Mouse (Mus musculus) neural tube, embryonic 11.5 days (tissue): Measurements from ENCODE around the gene Litaf. TPM values are rescaled to one million over a fixed set of nuclear protein-coding genes. Genes with fewer than 3 reads are reported as not detected.

Experiments
- ATAC-seq: fragments of 200-750 bp; cut with Nextera tagmentation; 2 replicates; pipeline ENCODE4 v1.8.0; 2017; ENCODE audit warnings: moderate number of reproducible peaks, mild to moderate bottlenecking, moderate TSS enrichment, moderate library complexity; ENCODE audit not compliant: insufficient read depth, low FRiP score, low TSS enrichment
- DNase-seq: peaks from one replicate; pipeline ENCODE4 v3.0.0-alpha.2; 2015; ENCODE audit warnings: low spot score
- H3K27ac ChIP-seq: fragments of 300-500 bp; sonication (generic); 2 replicates; pipeline ENCODE4 v1.5.1; 2014; ENCODE audit warnings: low read depth, mild to moderate bottlenecking, low read length
- H3K27me3 ChIP-seq: fragments of 300-500 bp; sonication (generic); 2 replicates; pipeline ENCODE4 v1.6.1; 2014; ENCODE audit warnings: mild to moderate bottlenecking, low read length, mixed read lengths; ENCODE audit not compliant: control insufficient read depth, insufficient read depth
- H3K36me3 ChIP-seq: fragments of 300-500 bp; sonication (generic); 2 replicates; pipeline ENCODE4 v1.6.1; 2014; ENCODE audit warnings: mild to moderate bottlenecking, low read length, moderate library complexity, mixed read lengths; ENCODE audit not compliant: control insufficient read depth, insufficient read depth
- H3K4me1 ChIP-seq: fragments of 300-500 bp; sonication (generic); 2 replicates; pipeline ENCODE4 v1.6.1; 2014; ENCODE audit warnings: low read length, mixed read lengths; ENCODE audit not compliant: control insufficient read depth, insufficient read depth
- H3K4me2 ChIP-seq: fragments of 300-500 bp; sonication (generic); 2 replicates; pipeline ENCODE4 v1.6.1; 2014; ENCODE audit warnings: low read depth, mild to moderate bottlenecking, moderate library complexity
- H3K4me3 ChIP-seq: fragments of 300-500 bp; sonication (generic); 2 replicates; pipeline ENCODE4 v1.5.1; 2014; ENCODE audit warnings: low read depth, low read length
- H3K9ac ChIP-seq: fragments of 300-500 bp; sonication (generic); 2 replicates; pipeline ENCODE4 v1.6.1; 2014; ENCODE audit warnings: mild to moderate bottlenecking, low read length
- H3K9me3 ChIP-seq: fragments of 300-500 bp; sonication (generic); 2 replicates; pipeline ENCODE4 v1.6.1; 2016; ENCODE audit warnings: low read length; ENCODE audit not compliant: control insufficient read depth
- WGBS: fragments of 180-500 bp; shearing (Covaris S2); extraction: QIAGEN DNeasy Blood & Tissue Kit; methylation state at CpG from one replicate; pipeline ENCODE4 v1.1.7; 2014; 5-methylcytosine and 5-hydroxymethylcytosine counted together
- polyA plus RNA-seq: library from polyadenylated mRNA; unstranded; fragments of >200 nt; fragmentation: Nextera tagmentation; extraction: Ambion mirVana; gene quantifications from 2 replicates; pipeline ENCODE4 v1.2.1, GENCODE M21; 2014

Litaf gene
- polyA plus RNA-seq, 1 experiment from 2014 or later, result 59.3 TPM

- H3K27ac ChIP-seq, result no peak overlapping the region
- H3K4me3 ChIP-seq, result no peak overlapping the region
- peaks cover 9% of the 10 kb centered on the region for H3K4me1 ChIP-seq
- H3K4me2 ChIP-seq, result no peak overlapping the region
- H3K36me3 ChIP-seq, result no peaks in the 10 kb centered on the region
- H3K9ac ChIP-seq, result no peak overlapping the region
- DNase-seq, result no peak
- WGBS, result 86% methylated on average over 4 of the region's 4 CpGs
- H3K27me3 ChIP-seq, result no peaks in the 10 kb centered on the region
- H3K9me3 ChIP-seq, result no peaks in the 10 kb centered on the region
- no peak for ATAC-seq
Observed at GRCm38 (mm10) chr16:11011939-11012338, 54.0 kb downstream of the Litaf start.

- no peak overlapping the region for H3K4me2 ChIP-seq
- no peaks in the 10 kb centered on the region for H3K27me3 ChIP-seq
- H3K27ac ChIP-seq, result no peak overlapping the region
- H3K4me1 ChIP-seq, result peaks cover 9% of the 10 kb centered on the region
- no peak overlapping the region for H3K9ac ChIP-seq
- no peaks in the 10 kb centered on the region for H3K36me3 ChIP-seq
- no peaks in the 10 kb centered on the region for H3K9me3 ChIP-seq
- WGBS, result 70% methylated on average over 2 of the region's 2 CpGs
- no peak for ATAC-seq
- DNase-seq, result no peak
- no peak overlapping the region for H3K4me3 ChIP-seq
Observed at GRCm38 (mm10) chr16:11011206-11011605, 54.8 kb downstream of the Litaf start.

GRCm38 (mm10) chr16:11010270-11010669 is 55.7 kb downstream of the Litaf start:
- H3K27ac ChIP-seq, result no peak overlapping the region
- peaks cover 9% of the 10 kb centered on the region for H3K4me1 ChIP-seq
- ATAC-seq, result no peak
- DNase-seq, result no peak
- WGBS, result 95% methylated on average over 4 of the region's 4 CpGs
- H3K27me3 ChIP-seq, result no peaks in the 10 kb centered on the region
- H3K4me3 ChIP-seq, result no peak overlapping the region
- H3K4me2 ChIP-seq, result no peak overlapping the region
- no peaks in the 10 kb centered on the region for H3K36me3 ChIP-seq
- no peak overlapping the region for H3K9ac ChIP-seq
- no peaks in the 10 kb centered on the region for H3K9me3 ChIP-seq

- DNase-seq, result peak; percentile 78
- Histone ChIP-seq H3K9ac (peak overlapping the region; percentile 37), H3K9me3 (no peaks in the 10 kb centered on the region), H3K4me3 (no peak overlapping the region), H3K4me2 (peak overlapping the region; percentile 7), H3K4me1 (peaks cover 9% of the 10 kb centered on the region), H3K36me3 (no peaks in the 10 kb centered on the region), H3K27ac (peak overlapping the region; percentile 89), H3K27me3 (no peaks in the 10 kb centered on the region)
- 32% methylated on average over 15 of the region's 15 CpGs for WGBS
- peak; percentile 83 for ATAC-seq
Observed at GRCm38 (mm10) chr16:11008162-11008991, 57.6 kb downstream of the Litaf start.

- H3K4me2 ChIP-seq, result no peak overlapping the region
- 84% methylated on average over 6 of the region's 6 CpGs for WGBS
- no peak for ATAC-seq
- no peak overlapping the region for H3K9ac ChIP-seq
- peaks cover 9% of the 10 kb centered on the region for H3K4me1 ChIP-seq
- H3K4me3 ChIP-seq, result no peak overlapping the region
- no peak overlapping the region for H3K27ac ChIP-seq
- no peak for DNase-seq
- no peaks in the 10 kb centered on the region for H3K9me3 ChIP-seq
- no peaks in the 10 kb centered on the region for H3K27me3 ChIP-seq
- H3K36me3 ChIP-seq, result no peaks in the 10 kb centered on the region
Observed at GRCm38 (mm10) chr16:11006100-11006499, 59.9 kb downstream of the Litaf start.

DNA sequence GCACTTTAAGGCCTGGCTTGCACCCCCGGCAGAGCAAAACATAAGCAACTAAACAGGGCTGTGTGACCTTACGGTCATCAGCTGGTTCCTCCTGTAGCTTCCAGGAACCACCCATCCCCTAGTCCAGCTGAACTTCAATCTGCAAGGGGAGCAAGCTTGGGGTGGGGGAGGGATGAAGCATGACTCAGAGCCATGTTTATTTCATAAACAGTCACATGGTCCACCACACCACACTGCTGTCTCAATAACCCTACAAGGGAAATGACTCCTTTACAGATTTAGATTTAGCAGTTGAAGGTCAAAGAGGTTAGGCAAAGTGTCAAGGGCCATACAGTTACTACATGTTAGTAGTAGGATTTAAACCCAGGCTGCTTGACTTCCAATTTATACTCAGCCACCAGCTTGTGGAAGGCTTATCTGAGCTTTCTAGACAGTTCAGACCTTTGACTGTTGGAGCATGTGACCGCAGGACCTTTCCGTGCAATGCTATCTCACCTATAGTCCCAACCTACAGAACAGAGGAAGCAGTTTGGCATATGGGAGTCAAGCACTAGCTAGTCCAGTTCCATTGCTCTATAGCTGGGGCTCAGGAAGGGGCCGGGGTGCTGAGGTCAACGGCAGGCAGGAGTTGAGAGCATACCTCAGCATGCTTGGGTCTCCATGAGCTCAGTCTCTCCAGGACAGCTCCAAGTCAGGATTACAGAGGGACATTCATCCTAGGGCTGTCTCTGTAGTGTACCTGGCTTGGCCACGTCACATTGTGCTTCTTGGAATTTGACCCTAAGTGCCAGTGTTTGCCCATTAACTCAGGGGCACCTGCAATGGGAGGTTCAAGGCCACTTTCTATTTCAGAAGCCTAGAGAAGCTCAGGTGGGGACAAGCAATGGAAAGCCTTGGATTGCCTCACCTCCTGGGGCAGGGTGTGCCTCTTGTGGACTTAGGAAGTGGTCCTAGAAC is 64.0 kb downstream of the Litaf start:
- DNase-seq, result no peak
- no peaks in the 10 kb centered on the region for H3K27me3 ChIP-seq
- H3K36me3 ChIP-seq, result no peaks in the 10 kb centered on the region
- H3K9me3 ChIP-seq, result no peaks in the 10 kb centered on the region
- no peaks in the 10 kb centered on the region for H3K4me1 ChIP-seq
- no peak overlapping the region for H3K9ac ChIP-seq
- H3K4me2 ChIP-seq, result no peak overlapping the region
- no peak overlapping the region for H3K4me3 ChIP-seq
- ATAC-seq, result no peak
- WGBS, result 89% methylated on average over 7 of the region's 7 CpGs
- H3K27ac ChIP-seq, result no peak overlapping the region

GRCm38 (mm10) chr16:10999809-11000208 is 66.1 kb downstream of the Litaf start:
- H3K9me3 ChIP-seq, result no peaks in the 10 kb centered on the region
- 63% methylated on average over 3 of the region's 3 CpGs for WGBS
- DNase-seq (no peak), ATAC-seq (no peak)
- no peak overlapping the region for H3K4me3 ChIP-seq
- no peaks in the 10 kb centered on the region for H3K4me1 ChIP-seq
- no peaks in the 10 kb centered on the region for H3K27me3 ChIP-seq
- H3K36me3 ChIP-seq, result no peaks in the 10 kb centered on the region
- H3K4me2 ChIP-seq, result no peak overlapping the region
- no peak overlapping the region for H3K27ac ChIP-seq
- no peak overlapping the region for H3K9ac ChIP-seq

GRCm38 (mm10) chr16:10998224-10998623 is 67.7 kb downstream of the Litaf start:
- Histone ChIP-seq H3K4me3 (no peak overlapping the region), H3K4me1 (no peaks in the 10 kb centered on the region), H3K36me3 (no peaks in the 10 kb centered on the region), H3K27ac (no peak overlapping the region), H3K4me2 (no peak overlapping the region), H3K27me3 (no peaks in the 10 kb centered on the region), H3K9me3 (no peaks in the 10 kb centered on the region), H3K9ac (no peak overlapping the region)
- DNase-seq, result no peak
- ATAC-seq, result no peak
- WGBS, result 79% methylated on average over 9 of the region's 9 CpGs
